Mouse (Mus musculus): ENCODE results near the gene Herc1. TPM values are rescaled to one million over a fixed set of nuclear protein-coding genes. Genes with fewer than 3 reads are reported as not detected.

The Herc1 gene
- polyA plus RNA-seq, 1 experiment = 47.2 TPM

- 0 out of 2 replicates have a peak, but pooled peaks cover 2% of the 10 kb centered on the region for H3K36me3 ChIP-seq (ENCODE audit: control insufficient read depth, insufficient read depth, low read length, poor library complexity, severe bottlenecking)
- no peaks in the 10 kb centered on the region for H3K27me3 ChIP-seq (ENCODE audit: control insufficient read depth, insufficient read depth, low read length, poor library complexity, severe bottlenecking)
- no peak overlapping the region for H3K9ac ChIP-seq (ENCODE audit: low read depth, poor library complexity, severe bottlenecking)
- H3K9me3 ChIP-seq (replicated peaks; ENCODE audit: control insufficient read depth, insufficient read depth, low read length, poor library complexity, severe bottlenecking) = no peaks in the 10 kb centered on the region
- H3K4me3 ChIP-seq (ENCODE audit: low read depth, low read length) = no peak overlapping the region
- no peaks in the 10 kb centered on the region for H3K4me1 ChIP-seq (ENCODE audit: control insufficient read depth, insufficient read depth, low read length)
- TF ChIP-seq POLR2A (IDR thresholded peaks at IDR 0.05; ENCODE audit: insufficient read depth, low read length) = no peak
- TF ChIP-seq EP300 (IDR thresholded peaks at IDR 0.05; ENCODE audit: insufficient read depth, low read depth, low read length) = no peak
- TF ChIP-seq CTCF (IDR thresholded peaks at IDR 0.05; ENCODE audit: low read depth, low read length) = no peak
- H3K27ac ChIP-seq (ENCODE audit: insufficient read depth, low read length) = no peak overlapping the region
These were observed 166.2 kb downstream of the Herc1 start for GRCm38 (mm10) chr9:66516296-66516940.

GRCm38 (mm10) chr9:66517746-66518145 is 167.5 kb downstream of the Herc1 start:
- Histone ChIP-seq H3K9me3 (replicated peaks; ENCODE audit: control insufficient read depth, insufficient read depth, low read length, poor library complexity, severe bottlenecking) (no peaks in the 10 kb centered on the region), H3K27ac (ENCODE audit: insufficient read depth, low read length) (no peak overlapping the region), H3K36me3 (ENCODE audit: control insufficient read depth, insufficient read depth, low read length, poor library complexity, severe bottlenecking) (0 out of 2 replicates have a peak, but pooled peaks cover 2% of the 10 kb centered on the region), H3K4me3 (ENCODE audit: low read depth, low read length) (no peak overlapping the region), H3K27me3 (ENCODE audit: control insufficient read depth, insufficient read depth, low read length, poor library complexity, severe bottlenecking) (no peaks in the 10 kb centered on the region), H3K4me1 (ENCODE audit: control insufficient read depth, insufficient read depth, low read length) (no peaks in the 10 kb centered on the region), H3K9ac (ENCODE audit: low read depth, poor library complexity, severe bottlenecking) (no peak overlapping the region)
- TF ChIP-seq CTCF (IDR thresholded peaks at IDR 0.05; ENCODE audit: low read depth, low read length) (no peak), POLR2A (IDR thresholded peaks at IDR 0.05; ENCODE audit: insufficient read depth, low read length) (no peak), EP300 (IDR thresholded peaks at IDR 0.05; ENCODE audit: insufficient read depth, low read depth, low read length) (no peak)

GRCm38 (mm10) chr9:66518251-66518650 is 168.0 kb downstream of the Herc1 start:
- Histone ChIP-seq H3K27ac (ENCODE audit: insufficient read depth, low read length) (no peak overlapping the region), H3K4me3 (ENCODE audit: low read depth, low read length) (no peak overlapping the region), H3K4me1 (ENCODE audit: control insufficient read depth, insufficient read depth, low read length) (no peaks in the 10 kb centered on the region), H3K9ac (ENCODE audit: low read depth, poor library complexity, severe bottlenecking) (no peak overlapping the region), H3K27me3 (ENCODE audit: control insufficient read depth, insufficient read depth, low read length, poor library complexity, severe bottlenecking) (no peaks in the 10 kb centered on the region), H3K36me3 (ENCODE audit: control insufficient read depth, insufficient read depth, low read length, poor library complexity, severe bottlenecking) (0 out of 2 replicates have a peak, but pooled peaks cover 2% of the 10 kb centered on the region), H3K9me3 (replicated peaks; ENCODE audit: control insufficient read depth, insufficient read depth, low read length, poor library complexity, severe bottlenecking) (no peaks in the 10 kb centered on the region)
- no peak for TF ChIP-seq CTCF (IDR thresholded peaks at IDR 0.05; ENCODE audit: low read depth, low read length)
- TF ChIP-seq EP300 (IDR thresholded peaks at IDR 0.05; ENCODE audit: insufficient read depth, low read depth, low read length) = no peak
- TF ChIP-seq POLR2A (IDR thresholded peaks at IDR 0.05; ENCODE audit: insufficient read depth, low read length) = no peak

DNA sequence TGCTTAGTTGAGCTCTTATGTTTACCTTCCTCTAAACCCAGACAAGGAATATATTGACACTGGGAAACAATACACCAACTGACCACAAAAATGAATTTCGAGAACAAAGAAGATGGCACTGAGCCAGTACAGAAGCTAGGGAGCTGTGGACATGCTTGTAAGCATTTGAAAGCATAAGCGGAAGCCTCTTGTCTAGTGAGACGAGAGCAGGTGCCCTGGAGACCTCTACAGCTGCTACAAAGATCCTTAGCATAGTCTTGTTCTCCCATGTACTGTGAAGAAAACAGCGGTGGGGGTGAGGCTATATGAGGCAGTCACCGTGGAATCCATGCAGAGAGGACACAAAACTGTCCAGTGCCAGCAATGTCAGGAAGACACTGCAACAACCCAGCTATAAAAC is 168.7 kb downstream of the Herc1 start:
- Histone ChIP-seq H3K27me3 (ENCODE audit: control insufficient read depth, insufficient read depth, low read length, poor library complexity, severe bottlenecking) (no peaks in the 10 kb centered on the region), H3K4me3 (ENCODE audit: low read depth, low read length) (no peak overlapping the region), H3K9me3 (replicated peaks; ENCODE audit: control insufficient read depth, insufficient read depth, low read length, poor library complexity, severe bottlenecking) (no peaks in the 10 kb centered on the region), H3K9ac (ENCODE audit: low read depth, poor library complexity, severe bottlenecking) (no peak overlapping the region), H3K4me1 (ENCODE audit: control insufficient read depth, insufficient read depth, low read length) (no peaks in the 10 kb centered on the region), H3K27ac (ENCODE audit: insufficient read depth, low read length) (no peak overlapping the region), H3K36me3 (ENCODE audit: control insufficient read depth, insufficient read depth, low read length, poor library complexity, severe bottlenecking) (0 out of 2 replicates have a peak, but pooled peaks cover 2% of the 10 kb centered on the region)
- TF ChIP-seq POLR2A (IDR thresholded peaks at IDR 0.05; ENCODE audit: insufficient read depth, low read length) (no peak), CTCF (IDR thresholded peaks at IDR 0.05; ENCODE audit: low read depth, low read length) (no peak), EP300 (IDR thresholded peaks at IDR 0.05; ENCODE audit: insufficient read depth, low read depth, low read length) (no peak)

DNA sequence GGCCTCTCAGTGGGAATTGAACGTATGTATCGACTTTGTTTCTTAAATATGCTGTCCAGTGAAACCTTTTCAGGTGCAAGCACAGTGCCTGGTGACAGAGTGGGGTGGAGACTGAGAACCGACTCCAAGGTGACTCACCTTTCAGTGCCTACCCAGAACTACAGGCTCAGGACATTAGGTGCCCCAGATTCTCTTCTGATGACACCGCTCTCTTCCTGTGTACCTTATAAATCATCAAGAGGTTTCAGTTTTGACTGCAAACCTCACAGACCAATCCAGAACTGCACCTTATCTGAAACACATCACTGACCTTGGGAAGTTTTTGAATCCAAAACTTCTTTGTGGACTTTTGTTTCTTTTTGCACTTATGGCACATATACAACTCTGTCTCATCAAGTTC is 170.0 kb downstream of the Herc1 start:
- Histone ChIP-seq H3K36me3 (ENCODE audit: control insufficient read depth, insufficient read depth, low read length, poor library complexity, severe bottlenecking) (0 out of 2 replicates have a peak, but pooled peaks cover 2% of the 10 kb centered on the region), H3K4me1 (ENCODE audit: control insufficient read depth, insufficient read depth, low read length) (no peaks in the 10 kb centered on the region), H3K4me3 (ENCODE audit: low read depth, low read length) (no peak overlapping the region), H3K9me3 (replicated peaks; ENCODE audit: control insufficient read depth, insufficient read depth, low read length, poor library complexity, severe bottlenecking) (no peaks in the 10 kb centered on the region), H3K9ac (ENCODE audit: low read depth, poor library complexity, severe bottlenecking) (no peak overlapping the region), H3K27me3 (ENCODE audit: control insufficient read depth, insufficient read depth, low read length, poor library complexity, severe bottlenecking) (no peaks in the 10 kb centered on the region), H3K27ac (ENCODE audit: insufficient read depth, low read length) (no peak overlapping the region)
- TF ChIP-seq EP300 (IDR thresholded peaks at IDR 0.05; ENCODE audit: insufficient read depth, low read depth, low read length) = no peak
- no peak for TF ChIP-seq POLR2A (IDR thresholded peaks at IDR 0.05; ENCODE audit: insufficient read depth, low read length)
- no peak for TF ChIP-seq CTCF (IDR thresholded peaks at IDR 0.05; ENCODE audit: low read depth, low read length)

DNA sequence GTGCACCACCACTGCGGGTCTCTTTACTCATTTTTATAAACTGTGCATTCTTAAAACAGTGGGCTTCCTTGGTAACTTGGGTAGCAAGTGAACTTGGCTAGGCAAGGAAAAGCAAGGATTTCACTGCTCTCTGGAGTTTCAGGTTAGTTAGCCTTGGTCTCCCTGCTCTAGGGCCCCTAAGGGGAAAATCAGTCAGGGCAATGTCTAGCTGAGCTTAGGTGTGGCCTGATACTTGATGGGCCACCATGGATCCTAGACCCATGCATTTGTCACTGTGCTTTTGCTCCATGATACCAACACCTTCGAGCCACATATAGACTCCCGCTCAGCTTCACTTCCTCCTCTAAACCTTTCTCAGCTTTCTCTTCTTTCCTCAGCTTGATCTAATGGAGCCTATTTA is 171.3 kb downstream of the Herc1 start:
- Histone ChIP-seq H3K36me3 (ENCODE audit: control insufficient read depth, insufficient read depth, low read length, poor library complexity, severe bottlenecking) (0 out of 2 replicates have a peak, but pooled peaks cover 2% of the 10 kb centered on the region), H3K4me3 (ENCODE audit: low read depth, low read length) (no peak overlapping the region), H3K27ac (ENCODE audit: insufficient read depth, low read length) (no peak overlapping the region), H3K4me1 (ENCODE audit: control insufficient read depth, insufficient read depth, low read length) (no peaks in the 10 kb centered on the region), H3K9me3 (replicated peaks; ENCODE audit: control insufficient read depth, insufficient read depth, low read length, poor library complexity, severe bottlenecking) (no peaks in the 10 kb centered on the region), H3K27me3 (ENCODE audit: control insufficient read depth, insufficient read depth, low read length, poor library complexity, severe bottlenecking) (no peaks in the 10 kb centered on the region), H3K9ac (ENCODE audit: low read depth, poor library complexity, severe bottlenecking) (no peak overlapping the region)
- TF ChIP-seq EP300 (IDR thresholded peaks at IDR 0.05; ENCODE audit: insufficient read depth, low read depth, low read length) = no peak

Data from ES-Bruce4 (cell line).